Mouse (Mus musculus) megakaryocyte, embryonic 14.5 days (primary cell): ENCODE data around the gene Vwa8.

ENCODE experiments used
- FLI1 ChIP-seq: IDR thresholded peaks from 2 replicates; pipeline ENCODE4 v1.6.1; 2012; ENCODE audit warnings: low read length, inconsistent platforms, mixed read lengths
- GATA1 ChIP-seq: IDR thresholded peaks from 3 replicates; pipeline ENCODE4 v1.6.1; 2012; ENCODE audit warnings: mixed read lengths, low read length, inconsistent platforms, borderline replicate concordance

DNA sequence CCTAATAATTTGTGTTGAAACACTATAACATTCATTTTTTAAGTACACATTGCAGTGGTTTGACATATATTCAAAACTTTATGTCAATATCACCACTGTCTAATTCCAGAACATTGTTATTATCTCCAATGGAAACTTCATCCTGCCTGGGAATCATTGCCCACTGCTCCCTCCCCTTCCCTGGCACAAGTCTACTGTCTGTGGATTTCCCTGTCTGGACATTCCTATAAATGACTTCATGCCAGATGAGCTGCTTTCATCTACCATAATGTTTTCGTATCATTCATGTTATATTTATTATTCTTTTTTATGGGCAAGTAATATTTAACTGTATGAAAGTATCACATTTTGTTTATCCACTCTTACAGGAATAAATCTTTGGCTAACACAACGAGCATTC is 367.5 kb downstream of the Vwa8 start:
- no peak for TF ChIP-seq GATA1
- no peak for TF ChIP-seq FLI1
